Mouse (Mus musculus) megakaryocyte, embryonic 14.5 days (primary cell): Measurements from ENCODE around the gene Sh3rf1. TPM values are rescaled to one million over a fixed set of nuclear protein-coding genes. Genes with fewer than 3 reads are reported as not detected.

Source experiments
- H3K27me3 ChIP-seq: replicated peaks from 2 replicates; pipeline ENCODE3; 2012; ENCODE audit warnings: inconsistent platforms
- H3K36me3 ChIP-seq: replicated peaks from 2 replicates; pipeline ENCODE3; 2012; ENCODE audit warnings: low read length, inconsistent platforms, mixed read lengths
- H3K4me1 ChIP-seq: 2 replicates; pipeline ENCODE4 v1.6.1; 2012; ENCODE audit warnings: inconsistent platforms
- H3K4me3 ChIP-seq: replicated peaks from 2 replicates; pipeline ENCODE3; 2012; ENCODE audit warnings: moderate library complexity, mild to moderate bottlenecking, inconsistent platforms
- H3K9me3 ChIP-seq: 2 replicates; pipeline ENCODE4 v1.6.1; 2012; ENCODE audit warnings: inconsistent platforms
- FLI1 ChIP-seq: IDR thresholded peaks from 2 replicates; pipeline ENCODE4 v1.6.1; 2012; ENCODE audit warnings: low read length, inconsistent platforms, mixed read lengths
- GATA1 ChIP-seq: IDR thresholded peaks from 3 replicates; pipeline ENCODE4 v1.6.1; 2012; ENCODE audit warnings: mixed read lengths, low read length, inconsistent platforms, borderline replicate concordance
- polyA plus RNA-seq: library from polyadenylated mRNA; stranded (reverse); fragments of >175 nt; gene quantifications from 2 replicates; pipeline ENCODE4 v1.2.3, GENCODE M21; 2012; ENCODE audit warnings: low replicate concordance; ENCODE audit not compliant: insufficient read depth

The Sh3rf1 gene
- polyA plus RNA-seq, 1 experiment = 1.3 TPM

DNA sequence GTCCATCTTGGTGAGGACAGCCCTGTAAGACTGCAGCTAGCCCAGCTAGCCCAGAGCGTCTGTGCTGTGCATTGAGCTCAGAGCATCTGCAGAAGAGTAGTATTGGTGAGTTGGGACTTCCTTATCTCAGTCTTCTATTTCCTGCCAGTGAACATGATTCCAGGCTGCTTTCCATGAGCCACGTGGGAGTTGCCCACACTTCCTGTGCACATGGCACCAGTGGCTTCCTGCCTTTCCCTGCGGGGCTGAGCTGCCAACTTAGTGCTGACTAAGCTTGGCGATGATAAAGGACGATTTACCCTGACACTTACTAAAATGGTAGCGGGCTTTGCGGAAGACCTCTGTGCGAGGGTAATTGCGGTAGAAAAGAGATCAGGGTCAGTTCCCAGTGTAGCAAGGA lies 35.2 kb downstream of the Sh3rf1 start:
- Histone ChIP-seq H3K4me1 (peaks cover 17% of the 10 kb centered on the region), H3K9me3 (peaks cover 44% of the 10 kb centered on the region), H3K27me3 (no peaks in the 10 kb centered on the region), H3K4me3 (peak overlapping the region; percentile 70), H3K36me3 (no peaks in the 10 kb centered on the region)
- TF ChIP-seq FLI1 (no peak), GATA1 (no peak)

GRCm38 (mm10) chr8:61259526-61259925 lies 35.9 kb downstream of the Sh3rf1 start:
- Histone ChIP-seq H3K27me3 (no peaks in the 10 kb centered on the region), H3K4me1 (peaks cover 17% of the 10 kb centered on the region), H3K9me3 (peaks cover 44% of the 10 kb centered on the region), H3K4me3 (no peak overlapping the region), H3K36me3 (no peaks in the 10 kb centered on the region)
- no peak for TF ChIP-seq GATA1
- no peak for TF ChIP-seq FLI1

GRCm38 (mm10) chr8:61260530-61260929 lies 36.9 kb downstream of the Sh3rf1 start:
- no peaks in the 10 kb centered on the region for H3K27me3 ChIP-seq
- H3K4me1 ChIP-seq = peaks cover 21% of the 10 kb centered on the region
- peaks cover 44% of the 10 kb centered on the region for H3K9me3 ChIP-seq
- no peak overlapping the region for H3K4me3 ChIP-seq
- no peaks in the 10 kb centered on the region for H3K36me3 ChIP-seq
- TF ChIP-seq FLI1 (no peak), GATA1 (no peak)

- Histone ChIP-seq H3K4me1 (peaks cover 26% of the 10 kb centered on the region), H3K36me3 (no peaks in the 10 kb centered on the region), H3K4me3 (no peak overlapping the region), H3K27me3 (no peaks in the 10 kb centered on the region), H3K9me3 (peaks cover 44% of the 10 kb centered on the region)
- TF ChIP-seq GATA1 (no peak), FLI1 (no peak)
Measured at GRCm38 (mm10) chr8:61261374-61261773, 37.7 kb downstream of the Sh3rf1 start.

DNA sequence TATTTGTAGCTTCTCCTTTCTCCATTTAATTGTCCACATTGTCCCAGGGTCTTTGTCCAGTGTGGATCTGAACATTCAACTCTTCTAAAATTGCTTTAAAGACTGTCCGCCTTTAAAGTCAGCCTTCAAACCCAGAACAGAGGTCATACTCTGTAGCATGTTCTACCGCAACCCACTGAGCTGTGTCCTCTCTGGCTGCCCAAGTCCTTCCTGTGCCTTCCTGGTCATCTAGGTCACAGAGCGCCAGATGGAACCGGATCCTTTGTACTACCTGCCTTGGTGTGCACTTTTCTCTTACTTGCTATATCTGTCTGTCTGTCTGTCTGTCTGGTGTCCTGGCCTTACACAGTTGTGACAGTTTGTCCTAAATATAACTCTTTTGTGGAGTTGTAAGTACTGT lies 40.0 kb downstream of the Sh3rf1 start:
- Histone ChIP-seq H3K36me3 (no peaks in the 10 kb centered on the region), H3K4me1 (peaks cover 24% of the 10 kb centered on the region), H3K9me3 (peaks cover 26% of the 10 kb centered on the region), H3K4me3 (no peak overlapping the region), H3K27me3 (no peaks in the 10 kb centered on the region)
- no peak for TF ChIP-seq GATA1
- no peak for TF ChIP-seq FLI1

DNA sequence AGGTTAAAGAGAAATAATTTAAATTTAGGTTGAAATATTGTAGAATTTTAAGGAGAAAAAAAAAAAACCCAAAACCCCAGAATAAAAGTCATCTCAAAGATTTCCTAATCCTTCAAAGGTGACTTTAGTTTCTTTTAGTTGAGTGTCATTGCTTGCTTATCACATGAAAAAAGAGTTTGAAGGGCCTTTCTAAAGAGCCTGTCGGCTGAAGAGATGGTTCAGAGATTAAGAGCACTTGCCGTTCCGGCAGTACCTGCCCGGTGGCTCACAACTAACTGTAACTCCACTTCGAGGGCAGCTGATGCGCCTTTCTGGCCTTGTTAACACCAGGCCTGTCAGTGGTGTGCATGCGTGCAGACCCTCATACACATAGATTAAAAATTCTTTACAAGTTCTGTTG lies 41.2 kb downstream of the Sh3rf1 start:
- Histone ChIP-seq H3K36me3 (no peaks in the 10 kb centered on the region), H3K9me3 (peaks cover 14% of the 10 kb centered on the region), H3K27me3 (no peaks in the 10 kb centered on the region), H3K4me3 (no peak overlapping the region), H3K4me1 (peaks cover 15% of the 10 kb centered on the region; the same call in 1 of the 2 replicates)
- TF ChIP-seq FLI1 (no peak), GATA1 (no peak)

DNA sequence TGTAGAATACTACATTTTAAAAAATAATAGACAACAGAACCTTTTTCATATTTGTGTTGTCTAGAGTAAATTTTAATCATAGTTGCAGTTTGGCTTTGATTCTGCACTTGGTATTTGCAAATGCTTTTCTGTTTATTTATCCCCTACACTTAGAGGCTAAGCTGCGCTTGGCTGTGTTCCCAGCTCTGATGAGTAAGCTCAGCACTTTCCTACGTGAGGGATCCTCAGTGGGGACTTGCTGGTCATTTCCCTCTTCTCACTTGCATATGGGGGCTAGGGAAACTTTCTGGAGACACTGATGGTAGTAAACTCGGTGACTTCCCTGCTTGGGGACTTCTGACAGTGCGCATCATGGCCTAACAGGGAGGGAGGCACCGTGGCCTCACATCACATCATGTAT lies 41.7 kb downstream of the Sh3rf1 start:
- Histone ChIP-seq H3K4me3 (no peak overlapping the region), H3K36me3 (no peaks in the 10 kb centered on the region), H3K9me3 (peaks cover 9% of the 10 kb centered on the region), H3K27me3 (no peaks in the 10 kb centered on the region), H3K4me1 (peaks cover 15% of the 10 kb centered on the region; the same call in 1 of the 2 replicates)
- TF ChIP-seq FLI1 (no peak), GATA1 (no peak)

DNA sequence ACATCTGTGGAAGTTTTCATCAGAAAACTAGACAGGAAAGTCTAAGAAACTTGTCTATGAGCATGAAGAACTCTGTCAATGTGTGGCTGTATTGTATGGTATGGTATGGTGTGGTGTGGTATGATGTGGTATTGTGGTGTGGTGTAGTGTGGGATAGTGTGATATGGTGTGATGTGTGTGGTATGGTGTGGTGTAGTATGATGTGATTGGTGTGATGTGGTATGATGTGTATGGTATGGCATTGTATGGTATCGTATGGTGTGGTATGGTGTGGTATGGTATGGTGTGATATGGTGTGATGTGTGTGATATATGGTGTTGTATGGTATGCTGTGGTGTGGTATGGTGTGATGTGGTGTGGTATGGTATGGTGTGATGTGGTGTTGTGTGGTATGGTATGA lies 43.4 kb downstream of the Sh3rf1 start:
- Histone ChIP-seq H3K4me3 (peak overlapping the region; percentile 80), H3K36me3 (no peaks in the 10 kb centered on the region), H3K27me3 (no peaks in the 10 kb centered on the region), H3K9me3 (peaks cover 5% of the 10 kb centered on the region; the same call in 1 of the 2 replicates), H3K4me1 (peaks cover 18% of the 10 kb centered on the region; the same call in 1 of the 2 replicates)
- TF ChIP-seq GATA1 (peak; percentile 27; the same call in 1 of the 3 replicates), FLI1 (no peak)

- TF ChIP-seq GATA1 (no peak), FLI1 (no peak)
- Histone ChIP-seq H3K4me1 (peaks cover 18% of the 10 kb centered on the region; the same call in 1 of the 2 replicates), H3K4me3 (no peak overlapping the region), H3K9me3 (peaks cover 5% of the 10 kb centered on the region; the same call in 1 of the 2 replicates), H3K36me3 (no peaks in the 10 kb centered on the region), H3K27me3 (no peaks in the 10 kb centered on the region)
Measured at GRCm38 (mm10) chr8:61267692-61268091, 44.0 kb downstream of the Sh3rf1 start.

DNA sequence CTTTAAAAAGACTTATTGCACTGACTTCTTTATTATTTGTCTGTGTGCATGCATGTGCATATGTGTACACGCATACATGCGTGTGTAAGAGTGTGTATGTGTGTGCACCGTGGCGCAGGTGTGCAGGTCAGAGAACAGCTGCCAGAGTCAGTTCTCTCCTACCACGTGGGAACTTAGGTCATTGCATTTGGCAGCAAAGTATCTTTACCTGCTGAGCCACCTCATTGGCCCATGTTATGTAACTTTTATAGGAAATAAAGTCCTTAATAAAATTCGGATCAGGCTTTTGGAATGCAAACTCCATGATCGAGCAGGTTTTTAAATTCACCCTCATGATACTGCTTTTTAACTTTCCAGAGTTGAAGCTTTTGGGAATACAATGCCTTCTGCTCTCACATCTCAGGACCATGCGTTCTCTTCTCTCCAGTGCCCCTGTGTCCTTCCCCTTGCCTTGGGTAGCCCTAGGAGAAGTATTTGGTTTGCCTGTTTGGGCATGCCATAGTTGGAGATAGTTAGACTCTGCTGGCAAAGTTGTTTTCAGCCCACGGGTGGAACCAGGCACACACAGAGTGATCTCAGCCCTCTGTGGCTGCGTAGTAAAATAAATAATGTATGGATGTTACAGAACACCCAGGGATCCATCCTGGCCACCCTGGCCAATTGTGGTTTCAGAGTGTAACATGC lies 44.7 kb downstream of the Sh3rf1 start:
- TF ChIP-seq GATA1 = no peak
- no peak for TF ChIP-seq FLI1
- Histone ChIP-seq H3K36me3 (no peaks in the 10 kb centered on the region), H3K9me3 (peaks cover 5% of the 10 kb centered on the region; the same call in 1 of the 2 replicates), H3K4me1 (peaks cover 18% of the 10 kb centered on the region; the same call in 1 of the 2 replicates), H3K4me3 (no peak overlapping the region), H3K27me3 (no peaks in the 10 kb centered on the region)
